Mouse (Mus musculus): ENCODE results near the gene Cops3.
A peak's percentile ranks its signal among the peaks of the same experiment; 100 is the strongest.

Cops3 gene

GRCm38 (mm10) chr11:59811211-59811610 is 28.4 kb downstream of the Cops3 start:
- no peak for DNase-seq (ENCODE audit: extremely low spot score, low read depth, low spot score)

GRCm38 (mm10) chr11:59810480-59811158 is 29.0 kb downstream of the Cops3 start:
- DNase-seq (ENCODE audit: extremely low spot score, low read depth, low spot score), result no peak

- peak; percentile 83 for DNase-seq (ENCODE audit: extremely low spot score, low read depth, low spot score)
Measured at GRCm38 (mm10) chr11:59809670-59810474, 29.8 kb downstream of the Cops3 start, which contains the start of gene Flcn. Gene Flcn (minus strand): TSS chr11:59810016.

- no peak for DNase-seq (ENCODE audit: extremely low spot score, low read depth, low spot score)
Measured at GRCm38 (mm10) chr11:59809071-59809669, 30.5 kb downstream of the Cops3 start.

GRCm38 (mm10) chr11:59808170-59808960 is 31.3 kb downstream of the Cops3 start:
- no peak for DNase-seq (ENCODE audit: extremely low spot score, low read depth, low spot score)

- no peak for DNase-seq (ENCODE audit: extremely low spot score, low read depth, low spot score)
Measured at GRCm38 (mm10) chr11:59805656-59806055, 34.0 kb downstream of the Cops3 start.

- DNase-seq (ENCODE audit: extremely low spot score, low read depth, low spot score), result no peak
Measured at GRCm38 (mm10) chr11:59805256-59805655, 34.4 kb downstream of the Cops3 start.

GRCm38 (mm10) chr11:59804409-59805110 is 35.1 kb downstream of the Cops3 start:
- no peak for DNase-seq (ENCODE audit: extremely low spot score, low read depth, low spot score)

GRCm38 (mm10) chr11:59803516-59803915 is 36.1 kb downstream of the Cops3 start:
- DNase-seq (ENCODE audit: extremely low spot score, low read depth, low spot score), result no peak

- no peak for DNase-seq (ENCODE audit: extremely low spot score, low read depth, low spot score)
Measured at GRCm38 (mm10) chr11:59801881-59802280, 37.8 kb downstream of the Cops3 start.

GRCm38 (mm10) chr11:59800412-59800811 is 39.2 kb downstream of the Cops3 start:
- DNase-seq (ENCODE audit: extremely low spot score, low read depth, low spot score), result no peak

- no peak for DNase-seq (ENCODE audit: extremely low spot score, low read depth, low spot score)
Measured at GRCm38 (mm10) chr11:59793390-59793789, 46.2 kb downstream of the Cops3 start.

GRCm38 (mm10) chr11:59789311-59789710 is 50.3 kb downstream of the Cops3 start:
- no peak for DNase-seq (ENCODE audit: extremely low spot score, low read depth, low spot score)

GRCm38 (mm10) chr11:59787199-59787781 is 52.3 kb downstream of the Cops3 start, which contains the start of gene Pld6:
Gene Pld6 (minus strand): TSS chr11:59787645.
- no peak for DNase-seq (ENCODE audit: extremely low spot score, low read depth, low spot score)

- no peak for DNase-seq (ENCODE audit: extremely low spot score, low read depth, low spot score)
Measured at GRCm38 (mm10) chr11:59786444-59787198, 53.0 kb downstream of the Cops3 start.

GRCm38 (mm10) chr11:59783591-59783990 is 56.0 kb downstream of the Cops3 start:
- no peak for DNase-seq (ENCODE audit: extremely low spot score, low read depth, low spot score)

GRCm38 (mm10) chr11:59782091-59782590 is 57.5 kb downstream of the Cops3 start:
- no peak for DNase-seq (ENCODE audit: extremely low spot score, low read depth, low spot score)

- DNase-seq (ENCODE audit: extremely low spot score, low read depth, low spot score), result no peak
Measured at GRCm38 (mm10) chr11:59780241-59780640, 59.4 kb downstream of the Cops3 start.

- no peak for DNase-seq (ENCODE audit: extremely low spot score, low read depth, low spot score)
Measured at GRCm38 (mm10) chr11:59779406-59779805, 60.2 kb downstream of the Cops3 start.
